Mouse (Mus musculus) urinary bladder, postnatal 25 days (tissue): Measurements from ENCODE around the gene Lrch3.
"Not testable (repeated sequence)": the region's sequence is repeated elsewhere in the genome, so short reads cannot be mapped to it uniquely, and the experiment has no call there.

Source experiments
- DNase-seq: peaks from one replicate; pipeline ENCODE4 v3.0.0; 2022; ENCODE audit warnings: low spot score

The Lrch3 gene

GRCm38 (mm10) chr16:33055655-33056054 lies 141.8 kb downstream of the Lrch3 start:
- DNase-seq, result no peak

DNA sequence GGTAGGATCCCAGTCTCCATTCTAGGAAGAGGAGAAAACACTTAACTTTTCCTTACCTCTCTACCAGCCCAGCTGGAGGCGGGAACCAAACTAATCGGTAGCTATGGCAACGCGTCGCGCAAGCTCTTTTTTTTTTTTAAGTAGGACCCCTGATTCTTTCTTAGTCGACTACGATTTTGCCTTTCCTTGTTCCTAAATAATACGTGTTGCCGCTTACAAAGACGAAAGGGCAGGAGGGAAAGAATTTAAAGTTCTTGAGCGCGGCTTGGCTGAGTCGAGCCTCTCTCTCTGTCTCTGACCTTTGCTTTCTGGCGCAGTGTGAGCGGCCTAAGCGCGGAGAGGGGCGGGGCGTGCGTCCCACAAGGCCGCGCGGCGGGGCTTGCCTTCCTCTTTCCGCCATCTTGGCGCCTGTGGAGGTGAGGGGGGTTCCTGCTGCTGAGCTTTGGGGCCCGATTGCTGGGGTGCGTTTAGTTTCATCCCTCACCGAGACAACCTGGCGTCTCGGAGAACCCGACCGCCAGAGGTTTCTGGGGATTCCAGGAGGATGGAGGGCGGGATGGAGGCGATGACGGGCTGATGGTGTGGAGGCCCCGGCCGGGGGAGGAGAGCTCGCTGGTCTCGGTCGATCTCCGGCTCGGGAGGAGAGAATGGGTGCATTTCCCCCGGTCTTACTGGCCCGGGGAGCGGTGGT lies 142.3 kb downstream of the Lrch3 start, which contains the start of the genes Iqcg and Rpl35a:
Gene Iqcg, minus strand, starts transcription at position 124 of the 691 bp plus-strand sequence.
Gene Rpl35a, plus strand, starts transcription at position 359 of the 691 bp plus-strand sequence.
- DNase-seq, result peak; percentile 85

GRCm38 (mm10) chr16:33056786-33057185 lies 142.9 kb downstream of the Lrch3 start:
- peak; percentile 15 for DNase-seq

- DNase-seq, result no peak
Measured at GRCm38 (mm10) chr16:33058033-33058432, 144.1 kb downstream of the Lrch3 start.

GRCm38 (mm10) chr16:33058656-33059055 lies 144.8 kb downstream of the Lrch3 start:
- DNase-seq, result not testable (repeated sequence)

DNA sequence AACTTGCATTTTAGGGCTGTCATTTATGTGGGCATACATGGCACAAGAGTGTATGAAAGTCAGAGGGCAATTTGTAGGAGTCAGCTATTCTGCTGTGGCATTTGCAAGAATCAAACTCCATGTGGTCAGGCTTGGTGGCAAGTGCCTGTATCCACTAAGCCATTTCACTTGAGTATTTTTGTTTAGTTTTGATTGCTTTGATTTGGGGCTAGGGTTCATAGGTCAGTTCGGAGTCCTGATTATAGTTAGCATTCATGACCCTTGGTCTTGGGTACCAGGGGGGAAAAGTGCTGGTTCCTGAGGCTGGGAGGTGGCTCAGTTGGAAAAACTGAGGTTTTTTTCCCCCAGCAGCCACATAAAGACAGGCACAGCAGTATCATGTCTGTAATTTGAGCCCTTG lies 145.6 kb downstream of the Lrch3 start:
- no peak for DNase-seq

- no peak for DNase-seq
Measured at GRCm38 (mm10) chr16:33060926-33061325, 147.0 kb downstream of the Lrch3 start.

DNA sequence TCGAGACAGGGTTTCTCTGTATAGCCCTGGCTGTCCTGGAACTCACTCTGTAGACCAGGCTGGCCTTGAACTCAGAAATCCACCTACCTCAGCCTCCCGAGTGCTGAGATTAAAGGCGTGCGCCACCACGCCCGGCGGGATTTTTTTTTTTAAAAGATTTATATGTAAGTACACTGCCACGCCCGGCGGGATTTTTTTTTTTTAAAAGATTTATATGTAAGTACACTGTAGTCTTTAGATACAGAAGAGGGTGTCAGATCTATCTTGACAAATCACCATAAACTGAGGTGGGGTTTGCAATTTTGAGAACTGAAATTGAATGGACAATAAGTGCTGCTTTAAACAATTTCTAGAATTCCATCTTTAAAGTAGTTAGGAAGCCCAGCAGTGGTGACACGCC lies 147.5 kb downstream of the Lrch3 start:
- DNase-seq, result no peak

DNA sequence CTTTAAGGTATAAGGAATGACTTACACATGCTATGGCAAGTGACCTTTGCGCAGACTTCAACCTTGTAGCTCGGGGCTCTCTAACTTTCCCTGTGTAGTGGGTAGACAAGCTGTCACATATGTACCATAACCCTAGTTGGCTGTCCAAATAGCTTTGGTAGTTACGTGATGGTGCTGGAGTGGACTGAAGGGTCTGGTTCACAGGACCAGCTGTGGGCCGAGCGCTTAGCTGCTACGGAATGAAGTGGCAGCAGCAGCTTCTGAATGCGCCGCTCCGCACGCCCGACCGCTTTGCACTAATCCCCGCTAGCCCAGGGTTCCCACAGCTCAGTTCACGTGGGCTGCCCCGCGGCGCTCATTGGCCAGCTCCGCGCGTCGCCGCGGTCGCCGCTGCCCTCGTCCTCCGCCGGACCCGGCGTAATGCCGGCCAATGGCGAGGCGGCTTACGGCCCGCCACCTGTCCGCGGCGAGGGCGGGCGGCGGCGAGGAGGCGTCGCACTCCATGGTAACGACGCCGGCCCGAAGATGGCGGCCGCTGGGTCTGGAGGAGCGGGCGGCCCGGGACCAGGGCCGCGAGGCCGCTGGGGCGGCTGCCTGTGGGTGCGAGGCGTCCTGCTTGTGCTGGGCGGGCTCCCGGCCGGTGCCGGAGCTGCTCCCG lies 148.3 kb downstream of the Lrch3 start, which contains the start of gene Lmln:
Gene Lmln, plus strand, starts transcription at position 498 of the 658 bp plus-strand sequence.
- peak; percentile 78 for DNase-seq

- DNase-seq, result peak; percentile 52
Measured at GRCm38 (mm10) chr16:33062682-33063131, 148.8 kb downstream of the Lrch3 start.

DNA sequence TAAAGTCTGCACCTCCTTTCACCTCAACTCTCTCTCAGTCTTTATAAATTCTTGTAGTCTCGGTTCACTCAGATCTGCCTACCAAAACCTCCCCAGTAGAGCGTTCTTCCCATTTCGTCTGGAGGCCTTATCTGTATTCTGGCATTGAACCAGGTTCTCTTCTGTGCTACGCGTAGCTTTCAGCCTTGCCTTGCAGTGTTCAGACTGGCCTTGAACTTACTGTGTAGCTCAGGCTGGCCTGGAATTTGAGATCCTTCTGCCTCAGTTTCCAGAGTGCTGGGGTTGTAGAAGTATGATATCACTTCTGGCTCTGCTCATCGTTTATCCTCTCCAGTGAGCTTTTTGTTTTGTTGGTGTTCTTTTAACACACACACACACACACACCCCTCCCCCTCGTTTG lies 149.4 kb downstream of the Lrch3 start:
- no peak for DNase-seq

- no peak for DNase-seq
Measured at GRCm38 (mm10) chr16:33064636-33065035, 150.7 kb downstream of the Lrch3 start.
